Comparison of ENCODE assay signal across 9 mouse cellular contexts in genomic region chr6:8996301-8996943, GRCm38 (mm10). TPM values are rescaled to one million over a fixed set of nuclear protein-coding genes. Genes with fewer than 3 reads are reported as not detected.
DNase-seq lines count a peak whose midpoint lies in the region; ATAC-seq and TF ChIP-seq lines count a peak whose summit lies in the region.
"Had no signal": no experiment of that assay in that cellular context is flagged by ENCODE, and none has a peak within 500 bp of the region (broad histone marks: within the 10 kb centered on the region; RNA-seq: fewer than 3 reads in every experiment).

No protein-coding gene starts in this region.

- no peak for TF ChIP-seq POLR2A in limb, embryonic 14.5 days (IDR thresholded peaks at IDR 0.05; ENCODE audit: borderline replicate concordance, extremely low read depth, insufficient read depth, insufficient read length)

- ATAC-seq in limb, embryonic 14.5 days (ENCODE audit: low FRiP score, low read depth), result no peak
- no peak for ATAC-seq in hindbrain, embryonic 11.5 days (ENCODE audit: low FRiP score)

- H3K9ac ChIP-seq in limb, embryonic 14.5 days (ENCODE audit: low read depth, low read length, severe bottlenecking), result no peak overlapping the region
- H3K9ac ChIP-seq in hindbrain, embryonic 11.5 days (ENCODE audit: low read depth, low read length), result no peak overlapping the region
- H3K9ac ChIP-seq: heart, embryonic 15.5 days had no signal

- H3K27me3 ChIP-seq in limb, embryonic 14.5 days (ENCODE audit: control insufficient read depth, insufficient read depth, low read length), result no peaks in the 10 kb centered on the region
- no peaks in the 10 kb centered on the region for H3K27me3 ChIP-seq in hindbrain, embryonic 11.5 days (ENCODE audit: control insufficient read depth, insufficient read depth, low read length)
- H3K27me3 ChIP-seq: heart, embryonic 15.5 days had no signal

- no peaks in the 10 kb centered on the region for H3K36me3 ChIP-seq in limb, embryonic 14.5 days (ENCODE audit: control insufficient read depth, insufficient read depth, low read length)
- H3K36me3 ChIP-seq in hindbrain, embryonic 11.5 days (ENCODE audit: control insufficient read depth, insufficient read depth, low read length), result no peaks in the 10 kb centered on the region
- H3K36me3 ChIP-seq: heart, embryonic 15.5 days had no signal

- no peak overlapping the region for H3K4me3 ChIP-seq in limb, embryonic 14.5 days (replicated peaks; ENCODE audit: low read length)
- H3K4me3 ChIP-seq in hindbrain, embryonic 11.5 days (ENCODE audit: low read depth, low read length), result no peak overlapping the region
- H3K4me3 ChIP-seq: heart, embryonic 15.5 days had no signal

- peak overlapping the region; percentile 15; the same call in 1 of the 2 replicates for H3K4me2 ChIP-seq in limb, embryonic 14.5 days (replicated peaks; ENCODE audit: low read depth, low read length, severe bottlenecking)
- no peak overlapping the region for H3K4me2 ChIP-seq in hindbrain, embryonic 11.5 days (replicated peaks; ENCODE audit: low read depth, low read length)
- H3K4me2 ChIP-seq: heart, embryonic 15.5 days had no signal

- WGBS in limb, embryonic 14.5 days, result 33% methylated on average over 12 of the region's 12 CpGs
- WGBS in hindbrain, embryonic 11.5 days, result 71% methylated on average over 12 of the region's 12 CpGs

- no peaks in the 10 kb centered on the region for H3K9me3 ChIP-seq in limb, embryonic 14.5 days (ENCODE audit: control insufficient read depth, low read length)
- no peaks in the 10 kb centered on the region for H3K9me3 ChIP-seq in hindbrain, embryonic 11.5 days (ENCODE audit: control insufficient read depth, low read length)
- H3K9me3 ChIP-seq: heart, embryonic 15.5 days had no signal

- peak overlapping the region; percentile 10 for H3K27ac ChIP-seq in limb, embryonic 14.5 days (replicated peaks; ENCODE audit: low read depth, low read length)
- no peak overlapping the region for H3K27ac ChIP-seq in hindbrain, embryonic 11.5 days (ENCODE audit: low read depth, low read length)
- H3K27ac ChIP-seq: heart, embryonic 15.5 days had no signal

- DNase-seq in cerebellum, postnatal 25 days, result peak; percentile 4 to 9
- DNase-seq in cerebellum, adult 9-10 months, result no peak
- peak; percentile 28 for DNase-seq in 3134 (ENCODE audit: extremely low read depth, insufficient read length, low spot score)
- peak; percentile 68 for DNase-seq in gastrocnemius, adult 18-20 months (ENCODE audit: low spot score)
- DNase-seq in limb, embryonic 14.5 days (ENCODE audit: low spot score), result peak; percentile 39
- DNase-seq in thymus, postnatal 0 days (ENCODE audit: low spot score), result no peak
- no peak for DNase-seq in layer of hippocampus, adult 9-11 months
- no peak for DNase-seq in hindbrain, embryonic 11.5 days (ENCODE audit: low spot score)

- H3K4me1 ChIP-seq in limb, embryonic 14.5 days (ENCODE audit: control insufficient read depth, insufficient read depth, low read length), result peaks cover 12% of the 10 kb centered on the region
- H3K4me1 ChIP-seq in hindbrain, embryonic 11.5 days (replicated peaks; ENCODE audit: control insufficient read depth, insufficient read depth, low read length), result no peaks in the 10 kb centered on the region
- H3K4me1 ChIP-seq: heart, embryonic 15.5 days had no signal

RNA-seq across cellular contexts. Expression of gene Nxph1, which starts 48.2 kb away (rescaled TPM):
- not detected for total RNA-seq in gastrocnemius, adult 18-20 months (2021)
- polyA plus RNA-seq in limb, embryonic 14.5 days (2012; rRNA removed), result 1.4 and 1.8 TPM in 2 replicates
- polyA plus RNA-seq in limb, embryonic 14.5 days (2014; fragmentation: Nextera tagmentation; extraction: Ambion mirVana), result 1.7 and 2.0 TPM in 2 replicates
- polyA plus RNA-seq in thymus, postnatal 0 days (2015; fragmentation: Nextera tagmentation; extraction: Ambion mirVana), result 0.18 and 0.25 TPM in 2 replicates
- polyA plus RNA-seq in hindbrain, embryonic 11.5 days (2014; fragmentation: Nextera tagmentation; extraction: Ambion mirVana), result 10.1 and 12.8 TPM in 2 replicates

Comparison
In these comparisons a context has a peak if more than half of its experiments do, and no peak if none do; other contexts are left out.
1. DNase-seq: peak in cerebellum, postnatal 25 days (2 of 2), 3134 (single experiment), gastrocnemius, adult 18-20 months (single experiment) and limb, embryonic 14.5 days (single experiment); none in cerebellum, adult 9-10 months (single experiment), thymus, postnatal 0 days (single experiment), layer of hippocampus, adult 9-11 months (single experiment) and hindbrain, embryonic 11.5 days (single experiment).